Mouse (Mus musculus) myocyte (in vitro differentiated cells): ENCODE data around the gene Rab5c.

Experiments used
- E2F4 ChIP-seq: IDR thresholded peaks from one replicate; pipeline ENCODE4 v1.6.1; 2011; ENCODE audit warnings: mild to moderate bottlenecking, control low read depth, moderate library complexity; ENCODE audit not compliant: insufficient read depth
- MAX ChIP-seq: IDR thresholded peaks from one replicate; pipeline ENCODE4 v1.6.1; 2011; ENCODE audit warnings: low read depth, mild to moderate bottlenecking, control low read depth
- MYOG ChIP-seq, 3 experiments: IDR thresholded peaks; one replicate each; pipeline ENCODE4 v1.6.1; 2011; ENCODE audit warnings: control low read depth in 2 of 3, low read depth in 2 of 3, mild to moderate bottlenecking in 2 of 3; ENCODE audit not compliant: insufficient read length in 2 of 3, control insufficient read depth in 1 of 3, insufficient read depth in 1 of 3
- POLR2A ChIP-seq: IDR thresholded peaks from one replicate; pipeline ENCODE4 v1.6.1; 2011; ENCODE audit warnings: low read depth, mild to moderate bottlenecking, control low read depth, moderate library complexity; ENCODE audit not compliant: insufficient read length
- TCF12 ChIP-seq: IDR thresholded peaks from one replicate; pipeline ENCODE4 v1.6.1; 2011; ENCODE audit warnings: mild to moderate bottlenecking, control low read depth; ENCODE audit not compliant: poor library complexity, insufficient read depth, severe bottlenecking

GRCm38 (mm10) chr11:100688443-100688842 is 49.6 kb downstream of the Rab5c start:
- TF ChIP-seq POLR2A, result no peak
- no peak for TF ChIP-seq MYOG (IDR thresholded peaks at IDR 0.05; ENCODE audit: control insufficient read depth in 1 of 3, insufficient read depth in 1 of 3, insufficient read length in 2 of 3, low read depth in 2 of 3)
- no peak for TF ChIP-seq TCF12
- no peak for TF ChIP-seq MAX
- TF ChIP-seq E2F4, result no peak
